Mouse (Mus musculus) hindlimb bud, embryonic 11.5 days (tissue): ENCODE results near the gene Rnase9.
"Not testable (repeated sequence)": the region's sequence is repeated elsewhere in the genome, so short reads cannot be mapped to it uniquely, and the experiment has no call there.

Source experiments
- DNase-seq: peaks from one replicate; pipeline ENCODE4 v3.0.0-alpha.2; 2012; ENCODE audit warnings: low read depth, low spot score; ENCODE audit errors: extremely low spot score

The Rnase9 gene

GRCm38 (mm10) chr14:51051941-51052340 is 10.3 kb upstream of the Rnase9 start:
- no peak for DNase-seq

GRCm38 (mm10) chr14:51050063-51050462 is 8.4 kb upstream of the Rnase9 start, which contains the start of gene Rnase11:
Gene Rnase11 (minus strand): TSS chr14:51050163.
- no peak for DNase-seq

GRCm38 (mm10) chr14:51047846-51048245 is 6.2 kb upstream of the Rnase9 start:
- no peak for DNase-seq

GRCm38 (mm10) chr14:51036214-51036613 is 5.5 kb downstream of the Rnase9 start:
- DNase-seq, result no peak

- no peak for DNase-seq
Measured at GRCm38 (mm10) chr14:51035206-51035605, 6.5 kb downstream of the Rnase9 start.

GRCm38 (mm10) chr14:51027387-51028155 is 14.1 kb downstream of the Rnase9 start:
- no peak for DNase-seq

GRCm38 (mm10) chr14:51026391-51027133 is 15.1 kb downstream of the Rnase9 start:
- DNase-seq, result peak; percentile 61

- no peak for DNase-seq
Measured at GRCm38 (mm10) chr14:51024820-51025219, 16.8 kb downstream of the Rnase9 start.

- no peak for DNase-seq
Measured at GRCm38 (mm10) chr14:51023457-51023856, 18.2 kb downstream of the Rnase9 start.

GRCm38 (mm10) chr14:51017256-51017655 is 24.4 kb downstream of the Rnase9 start:
- DNase-seq, result no peak

GRCm38 (mm10) chr14:51015780-51016179 is 25.9 kb downstream of the Rnase9 start:
- DNase-seq, result no peak

GRCm38 (mm10) chr14:51014724-51015123 is 26.9 kb downstream of the Rnase9 start:
- not testable (repeated sequence) for DNase-seq

- DNase-seq, result no peak
Measured at GRCm38 (mm10) chr14:51009572-51009971, 32.1 kb downstream of the Rnase9 start.

- no peak for DNase-seq
Measured at GRCm38 (mm10) chr14:51008781-51009180, 32.9 kb downstream of the Rnase9 start.

GRCm38 (mm10) chr14:51007914-51008713 is 33.6 kb downstream of the Rnase9 start:
- no peak for DNase-seq

- no peak for DNase-seq
Measured at GRCm38 (mm10) chr14:51007152-51007801, 34.4 kb downstream of the Rnase9 start, which contains the start of gene Rnase10. Gene Rnase10 (plus strand): TSS chr14:51007751.

- no peak for DNase-seq
Measured at GRCm38 (mm10) chr14:50997999-50998666, 43.5 kb downstream of the Rnase9 start.

GRCm38 (mm10) chr14:50997088-50997487 is 44.6 kb downstream of the Rnase9 start:
- DNase-seq, result no peak

GRCm38 (mm10) chr14:50991037-50991436 is 50.6 kb downstream of the Rnase9 start:
- no peak for DNase-seq
